Mouse (Mus musculus) common myeloid progenitor, adult 5-6 weeks (primary cell): Measurements from ENCODE around the gene Slc38a2. TPM values are rescaled to one million over a fixed set of nuclear protein-coding genes. Genes with fewer than 3 reads are reported as not detected.

ENCODE experiments used
- ATAC-seq: replicated peaks from 2 replicates; pipeline ENCODE4 v1.8.0; 2016; ENCODE audit warnings: low read depth, mild to moderate bottlenecking, moderate TSS enrichment, inconsistent platforms; ENCODE audit not compliant: poor library complexity, severe bottlenecking
- total RNA-seq: library from RNA; stranded (forward); fragments of 200-1000, 187-1606 nt; gene quantifications from 2 replicates; pipeline ENCODE4 v1.2.3, GENCODE M21; 2017

Slc38a2 gene
- total RNA-seq, 1 experiment from 2014 or later: 103 TPM

DNA sequence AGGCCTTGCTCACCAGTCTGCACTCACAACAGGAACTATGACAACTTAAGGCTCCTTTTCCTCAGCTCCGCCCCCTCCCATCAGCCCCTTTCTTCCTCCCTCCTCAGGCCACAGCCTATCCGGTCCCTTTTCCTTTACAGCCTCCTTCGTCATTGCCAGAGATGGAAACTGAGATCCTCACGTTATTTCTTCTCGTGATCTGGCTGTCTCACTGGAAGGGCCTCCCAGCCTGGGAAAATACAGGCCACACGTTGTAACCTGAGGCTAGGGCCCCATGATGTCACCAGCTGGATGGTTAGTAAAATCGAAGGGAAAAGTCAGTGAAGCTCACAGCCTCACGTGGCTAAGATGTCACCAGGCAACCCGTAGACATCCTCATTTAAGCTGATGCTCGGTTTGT is 61.4 kb downstream of the Slc38a2 start:
- peak; percentile 48 for ATAC-seq

Other genes starting within 250 kb of the Slc38a2 start
- gene Scaf11, start 238.9 kb downstream of the Slc38a2 start, total RNA-seq: 138 and 166 TPM in 2 replicates
- gene Slc38a1, start 56.8 kb downstream of the Slc38a2 start, total RNA-seq: 74.6 and 85.3 TPM in 2 replicates